Mouse (Mus musculus): ENCODE measurements at regions not wholly inside any gene's neighbourhood (a gene's known extent, or its start where the extent isn't known, plus 50 kb on each side); places are given as distances from the start of the nearest gene placed in this dataset.
"Not testable (repeated sequence)": the region's sequence is repeated elsewhere in the genome, so short reads cannot be mapped to it uniquely, and the experiment has no call there.

- DNase-seq (ENCODE audit: low read depth, low spot score), result no peak
Measured at GRCm38 (mm10) chr12:46636888-46637287, 181.8 kb downstream of the Nova1 start.

- no peak for DNase-seq (ENCODE audit: low read depth, low spot score)
Measured at GRCm38 (mm10) chr12:46635125-46635772, 183.5 kb downstream of the Nova1 start.

GRCm38 (mm10) chr12:46634771-46635124, 184.0 kb downstream of the Nova1 start:
- no peak for DNase-seq (ENCODE audit: low read depth, low spot score)

- DNase-seq (ENCODE audit: low read depth, low spot score), result not testable (repeated sequence)
Measured at GRCm38 (mm10) chr12:46632384-46632783, 186.3 kb downstream of the Nova1 start.

- DNase-seq (ENCODE audit: low read depth, low spot score), result no peak
Measured at GRCm38 (mm10) chr12:46627320-46627719, 191.4 kb downstream of the Nova1 start.

- DNase-seq (ENCODE audit: low read depth, low spot score), result no peak
Measured at GRCm38 (mm10) chr12:46611439-46611838, 207.3 kb downstream of the Nova1 start.

- no peak for DNase-seq (ENCODE audit: low read depth, low spot score)
Measured at GRCm38 (mm10) chr12:46609580-46610311, 209.0 kb downstream of the Nova1 start.

GRCm38 (mm10) chr12:46608290-46608910, 210.3 kb downstream of the Nova1 start:
- DNase-seq (ENCODE audit: low read depth, low spot score), result no peak

GRCm38 (mm10) chr12:46597200-46597599, 221.5 kb downstream of the Nova1 start:
- no peak for DNase-seq (ENCODE audit: low read depth, low spot score)

GRCm38 (mm10) chr12:46568665-46569064, 250.1 kb downstream of the Nova1 start:
- DNase-seq (ENCODE audit: low read depth, low spot score), result no peak

GRCm38 (mm10) chr12:46566324-46566723, 252.4 kb downstream of the Nova1 start:
- DNase-seq (ENCODE audit: low read depth, low spot score), result no peak

- no peak for DNase-seq (ENCODE audit: low read depth, low spot score)
Measured at GRCm38 (mm10) chr12:46520942-46521341, 297.8 kb downstream of the Nova1 start.

- peak; percentile 38 for DNase-seq (ENCODE audit: low read depth, low spot score)
Measured at GRCm38 (mm10) chr12:46507829-46508228, 310.9 kb downstream of the Nova1 start.

GRCm38 (mm10) chr12:46492465-46492864, 326.3 kb downstream of the Nova1 start:
- no peak for DNase-seq (ENCODE audit: low read depth, low spot score)

- DNase-seq (ENCODE audit: low read depth, low spot score), result no peak
Measured at GRCm38 (mm10) chr12:46450888-46451287, 367.8 kb downstream of the Nova1 start.

GRCm38 (mm10) chr12:46444644-46445313, 373.9 kb downstream of the Nova1 start:
- no peak for DNase-seq (ENCODE audit: low read depth, low spot score)

- DNase-seq (ENCODE audit: low read depth, low spot score), result no peak
Measured at GRCm38 (mm10) chr12:46419591-46419990, 399.1 kb downstream of the Nova1 start.

- DNase-seq (ENCODE audit: low read depth, low spot score), result no peak
Measured at GRCm38 (mm10) chr12:46418990-46419389, 399.7 kb downstream of the Nova1 start.

- no peak for DNase-seq (ENCODE audit: low read depth, low spot score)
Measured at GRCm38 (mm10) chr12:46416765-46417404, 401.8 kb downstream of the Nova1 start.

GRCm38 (mm10) chr12:46416250-46416649, 402.5 kb downstream of the Nova1 start:
- no peak for DNase-seq (ENCODE audit: low read depth, low spot score)

- no peak for DNase-seq (ENCODE audit: low read depth, low spot score)
Measured at GRCm38 (mm10) chr12:46405674-46406073, 413.1 kb downstream of the Nova1 start.

- DNase-seq (ENCODE audit: low read depth, low spot score), result no peak
Measured at GRCm38 (mm10) chr12:46399653-46399975, 419.1 kb downstream of the Nova1 start.

Measured in skeletal muscle tissue, adult 2 months (tissue).